Mouse (Mus musculus) small intestine, adult 2 months (tissue): ENCODE measurements at regions not wholly inside any gene's neighbourhood (a gene's known extent, or its start where the extent isn't known, plus 50 kb on each side); places are given as distances from the start of the nearest gene placed in this dataset.

Source experiments
- CTCF ChIP-seq: fragments of 200-500 bp; IDR thresholded peaks from 2 replicates; pipeline ENCODE4 v1.5.1; 2012; ENCODE audit warnings: low read depth, mild to moderate bottlenecking, control low read depth, inconsistent platforms, low read length, moderate library complexity, mixed read lengths; ENCODE audit not compliant: insufficient replicate concordance, insufficient read length; ENCODE audit errors: extremely low read depth
- POLR2A ChIP-seq: fragments of 200-500 bp; IDR thresholded peaks from 2 replicates; pipeline ENCODE4 v1.6.1; 2012; ENCODE audit warnings: low read depth, mild to moderate bottlenecking, control low read depth, inconsistent platforms, low read length, moderate library complexity

- TF ChIP-seq CTCF (no peak), POLR2A (no peak)
Measured at GRCm38 (mm10) chr14:46202818-46203217, 176.4 kb upstream of the Gm15217 start.
